Comparison of ENCODE assay signal across 8 mouse cellular contexts in genomic region chr5:135258280-135259150, GRCm38 (mm10). TPM values are rescaled to one million over a fixed set of nuclear protein-coding genes. Genes with fewer than 3 reads are reported as not detected.
DNase-seq lines count a peak whose midpoint lies in the region; ATAC-seq and TF ChIP-seq lines count a peak whose summit lies in the region.

No protein-coding gene starts in this region.

- H3K27me3 ChIP-seq in kidney, postnatal 0 days (ENCODE audit: insufficient read depth, low read length): no peaks in the 10 kb centered on the region
- no peaks in the 10 kb centered on the region for H3K27me3 ChIP-seq in embryonic facial prominence, embryonic 15.5 days
- no peaks in the 10 kb centered on the region for H3K27me3 ChIP-seq in limb, embryonic 14.5 days (ENCODE audit: control insufficient read depth, insufficient read depth, low read length)

- peak overlapping the region; percentile 61 for H3K9ac ChIP-seq in kidney, postnatal 0 days (ENCODE audit: low read depth, low read length)
- peak overlapping the region; percentile 4; the same call in 1 of the 2 replicates for H3K9ac ChIP-seq in embryonic facial prominence, embryonic 15.5 days
- peak overlapping the region; percentile 66 for H3K9ac ChIP-seq in limb, embryonic 14.5 days (ENCODE audit: low read depth, low read length, severe bottlenecking)

- no peaks in the 10 kb centered on the region for H3K9me3 ChIP-seq in kidney, postnatal 0 days (replicated peaks; ENCODE audit: low read length)
- H3K9me3 ChIP-seq in embryonic facial prominence, embryonic 15.5 days (replicated peaks): no peaks in the 10 kb centered on the region
- H3K9me3 ChIP-seq in limb, embryonic 14.5 days (ENCODE audit: control insufficient read depth, low read length): no peaks in the 10 kb centered on the region

- H3K36me3 ChIP-seq in kidney, postnatal 0 days (ENCODE audit: insufficient read depth, low read length): no peaks in the 10 kb centered on the region
- no peaks in the 10 kb centered on the region for H3K36me3 ChIP-seq in embryonic facial prominence, embryonic 15.5 days
- H3K36me3 ChIP-seq in limb, embryonic 14.5 days (ENCODE audit: control insufficient read depth, insufficient read depth, low read length): no peaks in the 10 kb centered on the region

- peak; percentile 36 for DNase-seq in kidney, postnatal 0 days (ENCODE audit: low spot score)
- DNase-seq in kidney, postnatal 36 days: no peak
- DNase-seq in NIH3T3 (ENCODE audit: low read depth): peak; percentile 34
- peak; percentile 71 for DNase-seq in limb, embryonic 14.5 days (ENCODE audit: low spot score)
- no peak for DNase-seq in yolk sac, embryonic 10.5 days (ENCODE audit: low spot score)
- no peak for DNase-seq in cerebellum, adult 8-10 months
- no peak for DNase-seq in cerebellum, adult 9-10 months

- peak overlapping the region; percentile 55 for H3K4me2 ChIP-seq in kidney, postnatal 0 days (ENCODE audit: low read length)
- peak overlapping the region; percentile 50 for H3K4me2 ChIP-seq in embryonic facial prominence, embryonic 15.5 days (replicated peaks)
- peak overlapping the region; percentile 44 for H3K4me2 ChIP-seq in limb, embryonic 14.5 days (replicated peaks; ENCODE audit: low read depth, low read length, severe bottlenecking)

- peak overlapping the region; percentile 26 for H3K4me3 ChIP-seq in kidney, postnatal 0 days (replicated peaks; ENCODE audit: low read depth, low read length)
- H3K4me3 ChIP-seq in embryonic facial prominence, embryonic 15.5 days (replicated peaks): peak overlapping the region; percentile 33
- H3K4me3 ChIP-seq in limb, embryonic 14.5 days (replicated peaks; ENCODE audit: low read length): peak overlapping the region; percentile 16; the same call in 1 of the 2 replicates

- no peak for TF ChIP-seq CTCF in kidney, postnatal 0 days (IDR thresholded peaks at IDR 0.05; ENCODE audit: low read depth)

- peaks cover under 1% of the 10 kb centered on the region; the same call in 1 of the 2 replicates for H3K4me1 ChIP-seq in kidney, postnatal 0 days (replicated peaks; ENCODE audit: insufficient read depth, low read length)
- H3K4me1 ChIP-seq in embryonic facial prominence, embryonic 15.5 days: peaks cover 17% of the 10 kb centered on the region
- H3K4me1 ChIP-seq in limb, embryonic 14.5 days (ENCODE audit: control insufficient read depth, insufficient read depth, low read length): peaks cover 16% of the 10 kb centered on the region

- no peak for TF ChIP-seq POLR2A in limb, embryonic 14.5 days (IDR thresholded peaks at IDR 0.05; ENCODE audit: borderline replicate concordance, extremely low read depth, insufficient read depth, insufficient read length)

- H3K27ac ChIP-seq in kidney, postnatal 0 days: peak overlapping the region; percentile 57; the same call in 1 of the 2 replicates
- peak overlapping the region; percentile 88 for H3K27ac ChIP-seq in embryonic facial prominence, embryonic 15.5 days (replicated peaks)
- H3K27ac ChIP-seq in limb, embryonic 14.5 days (replicated peaks; ENCODE audit: low read depth, low read length): peak overlapping the region; percentile 91

- ATAC-seq in kidney, postnatal 0 days (replicated peaks; ENCODE audit: low FRiP score, low read depth): no peak
- peak; percentile 65; the same call in 1 of the 2 replicates for ATAC-seq in embryonic facial prominence, embryonic 15.5 days (ENCODE audit: insufficient number of reproducible peaks, low FRiP score, low TSS enrichment, low read depth)
- peak; percentile 76 for ATAC-seq in limb, embryonic 14.5 days (ENCODE audit: low FRiP score, low read depth)

- 25% methylated on average over 29 of the region's 30 CpGs for WGBS in kidney, postnatal 0 days
- 11% methylated on average over 30 of the region's 30 CpGs for WGBS in embryonic facial prominence, embryonic 15.5 days
- 26% methylated on average over 30 of the region's 30 CpGs for WGBS in limb, embryonic 14.5 days

RNA-seq across cellular contexts. Expression of gene Fzd9, which starts 7.5 kb away (rescaled TPM):
- 0.65 and 0.93 TPM in 2 replicates for polyA plus RNA-seq in kidney, postnatal 0 days (2015; fragmentation: Nextera tagmentation; extraction: Ambion mirVana)
- 16.0 and 16.2 TPM in 2 replicates for polyA plus RNA-seq in embryonic facial prominence, embryonic 15.5 days (2015; fragmentation: Nextera tagmentation; extraction: Ambion mirVana)
- polyA plus RNA-seq in limb, embryonic 14.5 days (2012; rRNA removed): 31.2 and 50.0 TPM in 2 replicates
- 19.4 and 23.1 TPM in 2 replicates for polyA plus RNA-seq in limb, embryonic 14.5 days (2014; fragmentation: Nextera tagmentation; extraction: Ambion mirVana)

Comparison
In these comparisons a context has a peak if more than half of its experiments do, and no peak if none do; other contexts are left out.
1. DNase-seq: peak in kidney, postnatal 0 days (single experiment), NIH3T3 (single experiment) and limb, embryonic 14.5 days (single experiment); none in kidney, postnatal 36 days (0 of 2), yolk sac, embryonic 10.5 days (single experiment), cerebellum, adult 8-10 months (single experiment) and cerebellum, adult 9-10 months (single experiment).
2. H3K9ac ChIP-seq: peak in every context shown above with its lines; median percentile 66 in limb, embryonic 14.5 days; 61 in kidney, postnatal 0 days; 4 in embryonic facial prominence, embryonic 15.5 days.
3. Peak in every context shown above with its lines, with median percentiles within 50 percentile points of each other: H3K27ac ChIP-seq, H3K4me2 ChIP-seq and H3K4me3 ChIP-seq.